Mouse (Mus musculus) forebrain, embryonic 15.5 days (tissue): ENCODE measurements around the gene Lad1. TPM values are rescaled to one million over a fixed set of nuclear protein-coding genes. Genes with fewer than 3 reads are reported as not detected.
A peak's percentile ranks its signal among the peaks of the same experiment; 100 is the strongest.

Source experiments
- ATAC-seq: fragments of 200-750 bp; cut with Nextera tagmentation; replicated peaks from 2 replicates; pipeline ENCODE4 v1.8.0; 2017; ENCODE audit warnings: mild to moderate bottlenecking, moderate TSS enrichment, moderate library complexity
- H3K27ac ChIP-seq: fragments of 300-500 bp; sonication (generic); replicated peaks from 2 replicates; pipeline ENCODE4 v1.5.1; 2015; ENCODE audit warnings: mild to moderate bottlenecking, inconsistent platforms
- H3K27me3 ChIP-seq: fragments of 300-500 bp; sonication (generic); 2 replicates; pipeline ENCODE4 v1.6.1; 2015; ENCODE audit warnings: inconsistent platforms
- H3K36me3 ChIP-seq: fragments of 300-500 bp; sonication (generic); 2 replicates; pipeline ENCODE4 v1.6.1; 2015; ENCODE audit warnings: mild to moderate bottlenecking, inconsistent platforms
- H3K4me1 ChIP-seq: fragments of 300-500 bp; sonication (generic); 2 replicates; pipeline ENCODE4 v1.6.1; 2015; ENCODE audit warnings: inconsistent platforms
- H3K4me2 ChIP-seq: fragments of 300-500 bp; sonication (generic); replicated peaks from 2 replicates; pipeline ENCODE4 v1.6.1; 2015; ENCODE audit warnings: mild to moderate bottlenecking, inconsistent platforms
- H3K4me3 ChIP-seq: fragments of 300-500 bp; sonication (generic); 2 replicates; pipeline ENCODE4 v1.5.1; 2015; ENCODE audit warnings: mild to moderate bottlenecking, inconsistent platforms
- H3K9ac ChIP-seq: fragments of 300-500 bp; sonication (generic); replicated peaks from 2 replicates; pipeline ENCODE4 v1.6.1; 2015; ENCODE audit warnings: mild to moderate bottlenecking, inconsistent platforms
- H3K9me3 ChIP-seq: fragments of 300-500 bp; sonication (generic); 2 replicates; pipeline ENCODE4 v1.6.1; 2016; ENCODE audit warnings: inconsistent platforms
- WGBS: fragments of 180-500 bp; shearing (Covaris S2); methylation state at CpG from one replicate; pipeline ENCODE4 v1.1.7; 2015; ENCODE audit warnings: mixed read lengths; 5-methylcytosine and 5-hydroxymethylcytosine counted together
- polyA plus RNA-seq: library from polyadenylated mRNA; unstranded; fragments of >200 nt; fragmentation: Nextera tagmentation; extraction: Ambion mirVana; gene quantifications from 2 replicates; pipeline ENCODE4 v1.2.1, GENCODE M21; 2015

The Lad1 gene
- polyA plus RNA-seq, result 0.33 and 0.37 TPM in 2 replicates

- no peaks in the 10 kb centered on the region for H3K36me3 ChIP-seq
- H3K27me3 ChIP-seq, result peaks cover 47% of the 10 kb centered on the region
- peak; percentile 43 for ATAC-seq
- H3K4me2 ChIP-seq, result peak within 1 kb of the TSS; percentile 84
- H3K4me3 ChIP-seq, result peak within 1 kb of the TSS; percentile 47
- H3K9ac ChIP-seq, result peak within 1 kb of the TSS; percentile 39
- WGBS, result 1% methylated on average over 63 of the region's 63 CpGs
- no peaks in the 10 kb centered on the region for H3K9me3 ChIP-seq
- H3K4me1 ChIP-seq, result peaks cover 11% of the 10 kb centered on the region
- no peak within 1 kb of the TSS for H3K27ac ChIP-seq
Measured at GRCm38 (mm10) chr1:135818481-135819086, at the start of gene Lad1. Gene Lad1, plus strand, starts transcription at chr1:135818598.

- 83% methylated on average over 7 of the region's 7 CpGs for WGBS
- Histone ChIP-seq H3K4me3 (no peak overlapping the region), H3K36me3 (no peaks in the 10 kb centered on the region), H3K27ac (no peak overlapping the region), H3K9ac (no peak overlapping the region), H3K4me1 (peaks cover 26% of the 10 kb centered on the region), H3K4me2 (no peak overlapping the region), H3K27me3 (no peaks in the 10 kb centered on the region), H3K9me3 (no peaks in the 10 kb centered on the region)
- ATAC-seq, result no peak
Measured at GRCm38 (mm10) chr1:135770237-135770636, 48.2 kb upstream of the Lad1 start.

- no peak for ATAC-seq
- H3K4me2 ChIP-seq, result no peak overlapping the region
- no peak overlapping the region for H3K27ac ChIP-seq
- H3K4me3 ChIP-seq, result no peak overlapping the region
- no peaks in the 10 kb centered on the region for H3K36me3 ChIP-seq
- H3K9ac ChIP-seq, result no peak overlapping the region
- H3K9me3 ChIP-seq, result no peaks in the 10 kb centered on the region
- H3K4me1 ChIP-seq, result peaks cover 19% of the 10 kb centered on the region
- H3K27me3 ChIP-seq, result no peaks in the 10 kb centered on the region
- WGBS, result 59% methylated on average over 12 of the region's 12 CpGs
Measured at GRCm38 (mm10) chr1:135770896-135771572, 47.4 kb upstream of the Lad1 start.

- Histone ChIP-seq H3K27me3 (no peaks in the 10 kb centered on the region), H3K9me3 (no peaks in the 10 kb centered on the region), H3K36me3 (no peaks in the 10 kb centered on the region), H3K4me3 (no peak overlapping the region), H3K4me2 (no peak overlapping the region), H3K4me1 (peaks cover 14% of the 10 kb centered on the region), H3K27ac (no peak overlapping the region), H3K9ac (no peak overlapping the region)
- WGBS, result 70% methylated on average over 8 of the region's 8 CpGs
- no peak for ATAC-seq
Measured at GRCm38 (mm10) chr1:135771573-135771970, 46.8 kb upstream of the Lad1 start.

GRCm38 (mm10) chr1:135776596-135776995 is 41.8 kb upstream of the Lad1 start:
- Histone ChIP-seq H3K4me2 (no peak overlapping the region), H3K27me3 (no peaks in the 10 kb centered on the region), H3K27ac (no peak overlapping the region), H3K4me3 (no peak overlapping the region), H3K9ac (no peak overlapping the region), H3K9me3 (no peaks in the 10 kb centered on the region), H3K36me3 (no peaks in the 10 kb centered on the region), H3K4me1 (0 out of 2 replicates have a peak, but pooled peaks cover 5% of the 10 kb centered on the region)
- no peak for ATAC-seq

- 97% methylated on average over 1 of the region's 1 CpGs for WGBS
- Histone ChIP-seq H3K27me3 (no peaks in the 10 kb centered on the region), H3K4me2 (no peak overlapping the region), H3K36me3 (no peaks in the 10 kb centered on the region), H3K4me1 (0 out of 2 replicates have a peak, but pooled peaks cover 5% of the 10 kb centered on the region), H3K27ac (no peak overlapping the region), H3K4me3 (no peak overlapping the region), H3K9me3 (no peaks in the 10 kb centered on the region), H3K9ac (no peak overlapping the region)
- no peak for ATAC-seq
Measured at GRCm38 (mm10) chr1:135777046-135777445, 41.4 kb upstream of the Lad1 start.

GRCm38 (mm10) chr1:135778780-135779535 is 39.4 kb upstream of the Lad1 start, which contains the start of gene Tnni1:
Gene Tnni1, plus strand, starts transcription at chr1:135779434.
- ATAC-seq, result no peak
- Histone ChIP-seq H3K27me3 (no peaks in the 10 kb centered on the region), H3K4me3 (no peak within 1 kb of the TSS), H3K9ac (no peak within 1 kb of the TSS), H3K27ac (no peak within 1 kb of the TSS), H3K9me3 (no peaks in the 10 kb centered on the region), H3K4me2 (no peak within 1 kb of the TSS), H3K36me3 (no peaks in the 10 kb centered on the region), H3K4me1 (0 out of 2 replicates have a peak, but pooled peaks cover 5% of the 10 kb centered on the region)
- WGBS, result 38% methylated on average over 22 of the region's 22 CpGs

- no peaks in the 10 kb centered on the region for H3K36me3 ChIP-seq
- H3K4me3 ChIP-seq, result no peak overlapping the region
- H3K27me3 ChIP-seq, result no peaks in the 10 kb centered on the region
- no peak overlapping the region for H3K9ac ChIP-seq
- H3K4me1 ChIP-seq, result 0 out of 2 replicates have a peak, but pooled peaks cover 5% of the 10 kb centered on the region
- H3K27ac ChIP-seq, result no peak overlapping the region
- H3K4me2 ChIP-seq, result no peak overlapping the region
- no peaks in the 10 kb centered on the region for H3K9me3 ChIP-seq
- 65% methylated on average over 4 of the region's 4 CpGs for whole genome bisulfite sequencing
- ATAC-seq, result no peak
Measured at GRCm38 (mm10) chr1:135780649-135781048, 37.7 kb upstream of the Lad1 start.

GRCm38 (mm10) chr1:135781220-135781619 is 37.2 kb upstream of the Lad1 start:
- Histone ChIP-seq H3K4me1 (0 out of 2 replicates have a peak, but pooled peaks cover 5% of the 10 kb centered on the region), H3K4me2 (no peak overlapping the region)

GRCm38 (mm10) chr1:135782816-135783215 is 35.6 kb upstream of the Lad1 start:
- ATAC-seq, result no peak
- H3K4me3 ChIP-seq, result no peak overlapping the region
- H3K4me1 ChIP-seq, result 0 out of 2 replicates have a peak, but pooled peaks cover 5% of the 10 kb centered on the region
- H3K27ac ChIP-seq, result no peak overlapping the region
- H3K9me3 ChIP-seq, result no peaks in the 10 kb centered on the region
- 37% methylated on average over 10 of the region's 10 CpGs for WGBS
- no peaks in the 10 kb centered on the region for H3K36me3 ChIP-seq
- H3K4me2 ChIP-seq, result no peak overlapping the region
- no peak overlapping the region for H3K9ac ChIP-seq
- no peaks in the 10 kb centered on the region for H3K27me3 ChIP-seq

More at GRCm38 (mm10) chr1:135781220-135781619, 37.2 kb upstream of the Lad1 start:
- H3K9ac ChIP-seq, result no peak overlapping the region
- no peaks in the 10 kb centered on the region for H3K9me3 ChIP-seq
- no peak overlapping the region for H3K27ac ChIP-seq
- whole genome bisulfite sequencing, result 15% methylated on average over 13 of the region's 13 CpGs
- H3K36me3 ChIP-seq, result no peaks in the 10 kb centered on the region
- peak; percentile 63 for ATAC-seq
- no peak overlapping the region for H3K4me3 ChIP-seq
- H3K27me3 ChIP-seq, result no peaks in the 10 kb centered on the region

GRCm38 (mm10) chr1:135787799-135788198 is 30.6 kb upstream of the Lad1 start:
- no peak overlapping the region for H3K4me2 ChIP-seq
- 42% methylated on average over 3 of the region's 3 CpGs for WGBS
- H3K4me3 ChIP-seq, result no peak overlapping the region
- H3K36me3 ChIP-seq, result no peaks in the 10 kb centered on the region
- H3K27ac ChIP-seq, result no peak overlapping the region
- H3K4me1 ChIP-seq, result no peaks in the 10 kb centered on the region
- no peak for ATAC-seq
- H3K27me3 ChIP-seq, result no peaks in the 10 kb centered on the region
- H3K9ac ChIP-seq, result no peak overlapping the region
- no peaks in the 10 kb centered on the region for H3K9me3 ChIP-seq

GRCm38 (mm10) chr1:135788708-135789107 is 29.7 kb upstream of the Lad1 start:
- WGBS, result 44% methylated on average over 10 of the region's 10 CpGs
- H3K9ac ChIP-seq, result no peak overlapping the region
- no peak overlapping the region for H3K4me2 ChIP-seq
- H3K36me3 ChIP-seq, result no peaks in the 10 kb centered on the region
- ATAC-seq, result no peak
- H3K27ac ChIP-seq, result no peak overlapping the region
- 0 out of 2 replicates have a peak, but pooled peaks cover 3% of the 10 kb centered on the region for H3K27me3 ChIP-seq
- H3K4me3 ChIP-seq, result no peak overlapping the region
- H3K9me3 ChIP-seq, result no peaks in the 10 kb centered on the region
- H3K4me1 ChIP-seq, result peaks cover 4% of the 10 kb centered on the region
